Mouse (Mus musculus): ENCODE measurements around the gene Adap2.

- TF ChIP-seq CTCF (IDR thresholded peaks at IDR 0.05; ENCODE audit: insufficient read depth, low read depth, low read length) (no peak), POLR2A (IDR thresholded peaks at IDR 0.05; ENCODE audit: insufficient read depth, low read depth, low read length) (no peak)
These were observed 46.4 kb downstream of the Adap2 start for GRCm38 (mm10) chr11:80200326-80200725.
